Mouse (Mus musculus) urinary bladder, postnatal 4 days (tissue): Measurements from ENCODE around the gene Sh3bp2.

Experiments
- DNase-seq, 2 experiments: peaks; one replicate each; pipeline ENCODE4 v3.0.0; 2021 to 2022; ENCODE audit warnings: low spot score in 2 of 2

Sh3bp2 gene

GRCm38 (mm10) chr5:34526477-34526775, 788 bp downstream of the Sh3bp2 start:
- DNase-seq, result no peak

- no peak for DNase-seq
Measured at GRCm38 (mm10) chr5:34527352-34527751, 1.7 kb downstream of the Sh3bp2 start.

DNA sequence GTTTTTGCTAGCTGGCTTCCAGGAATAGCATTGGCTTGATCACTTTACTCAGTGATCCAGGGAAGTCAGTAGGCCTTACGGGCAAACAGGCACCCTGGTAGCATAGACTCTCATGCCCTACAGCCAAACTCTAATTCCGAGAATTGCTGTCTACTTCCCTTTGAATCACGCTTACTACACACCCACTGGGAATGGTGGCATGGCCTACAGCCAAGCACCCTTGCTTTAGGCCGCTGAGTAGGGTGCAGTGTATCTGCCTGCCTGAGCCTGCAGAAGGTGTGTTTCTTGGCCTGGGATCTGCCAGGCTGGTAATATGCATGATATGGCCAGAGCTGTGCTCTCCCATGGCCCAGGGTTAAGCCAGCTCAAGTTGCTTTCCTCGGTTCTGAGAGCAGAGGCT, 3.1 kb downstream of the Sh3bp2 start:
- DNase-seq, result no peak

DNA sequence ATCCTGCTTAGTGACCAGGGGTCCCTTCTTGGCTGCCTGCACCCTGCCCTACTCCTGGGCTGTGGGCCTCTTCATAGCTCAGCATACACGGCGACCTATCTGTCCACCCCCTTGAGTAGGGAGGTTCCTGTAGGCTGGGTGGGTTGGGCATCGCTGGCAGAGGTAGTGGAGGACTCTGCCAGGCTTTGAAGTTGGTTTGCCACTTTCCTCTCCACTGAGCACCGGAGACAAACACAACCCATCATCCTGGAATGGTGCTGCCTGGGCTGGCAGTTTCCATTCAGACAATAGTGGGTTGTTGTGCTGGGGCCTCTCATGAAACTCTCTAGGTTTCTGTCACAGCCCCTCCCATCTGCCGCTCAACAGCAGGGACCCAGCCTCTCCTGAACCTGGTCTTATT, 4.5 kb downstream of the Sh3bp2 start:
- DNase-seq, result no peak

- no peak for DNase-seq
Measured at GRCm38 (mm10) chr5:34530687-34531086, 5.0 kb downstream of the Sh3bp2 start.

DNA sequence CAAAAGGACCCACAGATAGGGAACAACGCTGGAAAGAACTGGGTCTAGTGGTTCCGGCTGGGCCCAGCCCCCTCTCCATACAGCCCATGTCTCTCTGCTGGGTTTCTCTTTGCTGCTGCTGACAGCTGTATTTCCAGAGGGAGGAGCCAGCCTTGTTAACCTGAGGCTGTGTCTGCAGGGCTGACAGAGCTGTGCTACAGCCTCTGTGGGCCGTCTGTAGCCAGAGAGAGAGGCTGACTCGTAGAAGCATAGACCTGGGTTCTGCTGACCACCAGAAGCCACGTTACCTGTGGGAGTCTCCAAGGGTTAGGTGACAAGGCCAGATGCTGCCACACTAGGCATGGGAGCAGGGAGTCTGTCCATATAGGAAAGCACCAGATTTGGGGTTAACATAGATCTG, 7.4 kb downstream of the Sh3bp2 start:
- DNase-seq, result no peak

DNA sequence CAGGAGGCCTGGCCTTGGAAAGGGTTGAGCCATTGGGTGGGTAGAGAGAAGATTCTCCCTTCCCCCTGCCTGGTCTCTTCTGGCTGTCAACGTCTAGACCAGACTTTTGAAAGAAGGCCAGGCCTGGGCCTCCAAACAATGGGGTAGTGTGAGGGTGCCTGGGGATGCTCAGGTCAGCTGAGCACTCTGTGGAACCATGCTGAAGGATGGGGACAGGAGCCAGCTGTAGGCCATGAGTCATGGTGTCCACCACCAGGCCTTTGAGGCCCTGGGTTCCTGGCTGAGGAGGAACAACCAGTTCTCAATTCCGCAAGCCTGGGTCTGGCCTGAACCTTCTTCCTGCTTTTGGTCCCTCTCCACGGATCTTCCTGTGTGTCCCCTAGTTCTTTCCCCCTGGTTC, 8.2 kb downstream of the Sh3bp2 start:
- DNase-seq, result no peak

GRCm38 (mm10) chr5:34534776-34535581, 9.3 kb downstream of the Sh3bp2 start:
- DNase-seq, result no peak

GRCm38 (mm10) chr5:34535831-34536230, 10.2 kb downstream of the Sh3bp2 start:
- no peak for DNase-seq

DNA sequence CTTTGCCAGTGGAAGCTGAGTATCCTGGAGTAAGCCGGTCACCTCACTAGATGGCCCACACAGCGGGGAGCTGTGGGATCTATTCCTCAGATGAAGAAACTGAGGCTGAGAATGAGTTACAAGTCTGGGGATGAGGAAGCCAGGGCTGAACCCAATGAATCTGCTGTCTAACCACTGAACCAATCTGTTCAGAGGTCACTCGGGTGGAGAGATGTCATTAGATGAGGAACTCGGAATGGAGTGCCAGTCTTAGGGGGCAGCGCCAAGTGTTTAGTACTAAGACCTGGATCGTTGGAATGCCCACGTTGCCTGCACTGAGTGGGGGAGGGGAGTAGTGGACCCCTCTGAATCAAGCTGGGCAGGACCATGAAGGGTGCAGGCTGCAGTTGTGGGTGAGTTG, 12.4 kb downstream of the Sh3bp2 start:
- DNase-seq, result no peak

- no peak for DNase-seq
Measured at GRCm38 (mm10) chr5:34538527-34538926, 12.9 kb downstream of the Sh3bp2 start.

DNA sequence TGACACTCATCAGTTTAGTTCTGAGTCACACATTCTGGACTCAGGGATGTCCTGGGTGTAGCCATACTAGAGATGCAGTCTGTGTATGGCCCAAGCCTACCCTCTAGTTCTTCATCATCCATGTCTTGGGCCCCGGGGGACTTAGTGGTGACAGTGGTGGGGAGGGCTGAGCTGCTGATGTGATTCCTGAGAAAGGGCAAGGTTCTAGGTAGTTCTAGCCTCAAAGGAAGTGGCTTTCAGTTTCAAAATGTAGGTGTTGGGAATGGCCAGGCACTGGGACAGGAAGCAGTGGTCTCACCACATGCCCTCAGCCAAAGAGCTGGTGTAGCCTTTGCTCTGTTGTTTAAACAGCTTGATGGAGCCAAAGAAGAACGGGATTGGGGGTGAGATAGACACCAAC, 13.5 kb downstream of the Sh3bp2 start:
- DNase-seq, result no peak

DNA sequence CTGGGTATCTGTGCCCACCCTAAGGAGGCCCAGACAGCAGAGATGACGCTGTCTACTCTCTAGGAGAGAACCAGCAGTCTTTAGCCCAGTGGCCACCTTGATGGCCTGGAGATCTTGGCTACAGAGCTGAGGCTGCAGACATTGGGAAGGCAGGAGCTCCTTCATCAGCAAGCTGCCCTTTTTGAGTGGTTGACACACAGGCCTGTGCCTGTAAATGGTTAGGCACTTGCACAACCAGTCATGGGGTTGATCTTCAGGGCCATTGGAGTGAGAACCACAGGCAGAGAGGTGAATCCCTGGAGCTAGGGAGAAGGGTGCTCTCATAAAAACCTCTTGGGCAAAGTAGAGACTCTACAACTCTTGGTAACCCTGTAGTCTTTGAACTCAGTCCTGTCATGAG, 16.5 kb downstream of the Sh3bp2 start:
- DNase-seq, result no peak

DNA sequence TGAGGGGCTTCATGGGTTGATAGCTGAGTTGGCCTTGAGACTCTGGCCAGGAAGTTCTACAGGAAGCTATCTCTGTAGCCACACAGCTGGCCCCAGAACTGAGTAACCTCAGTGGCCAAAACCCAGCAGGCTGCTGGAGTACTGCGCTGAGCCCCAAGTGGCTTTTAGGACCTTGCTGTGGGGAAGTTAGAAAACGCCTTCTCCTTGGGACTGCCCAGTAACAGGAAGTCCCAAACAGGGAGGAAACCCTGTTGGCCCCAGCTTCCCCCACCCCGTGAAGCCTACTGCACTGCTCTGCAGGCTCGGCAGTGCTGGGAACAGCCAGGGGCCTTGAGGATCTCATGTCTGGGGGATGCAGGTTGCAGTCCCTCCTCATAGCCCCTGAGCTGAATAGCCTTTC, 17.5 kb downstream of the Sh3bp2 start:
- no peak for DNase-seq

DNA sequence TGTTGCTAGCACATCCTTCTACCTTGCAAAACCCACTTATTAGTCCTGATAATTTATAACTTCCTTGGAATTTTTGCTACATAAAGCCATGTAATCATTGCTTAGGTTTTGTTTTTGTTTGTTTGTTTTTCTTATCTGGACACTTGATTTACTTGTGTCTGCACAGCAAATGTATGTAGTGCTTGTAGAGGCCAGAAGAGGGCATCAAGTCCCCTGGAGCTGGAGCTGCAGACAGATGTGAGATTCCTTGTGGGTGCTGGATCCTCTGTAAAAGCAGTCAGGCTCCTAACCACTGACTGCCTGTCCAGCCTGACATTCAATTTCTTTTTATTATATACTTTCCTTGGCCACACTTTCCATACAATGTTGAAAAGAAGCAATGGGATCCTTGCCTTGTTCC, 21.8 kb downstream of the Sh3bp2 start:
- no peak for DNase-seq

DNA sequence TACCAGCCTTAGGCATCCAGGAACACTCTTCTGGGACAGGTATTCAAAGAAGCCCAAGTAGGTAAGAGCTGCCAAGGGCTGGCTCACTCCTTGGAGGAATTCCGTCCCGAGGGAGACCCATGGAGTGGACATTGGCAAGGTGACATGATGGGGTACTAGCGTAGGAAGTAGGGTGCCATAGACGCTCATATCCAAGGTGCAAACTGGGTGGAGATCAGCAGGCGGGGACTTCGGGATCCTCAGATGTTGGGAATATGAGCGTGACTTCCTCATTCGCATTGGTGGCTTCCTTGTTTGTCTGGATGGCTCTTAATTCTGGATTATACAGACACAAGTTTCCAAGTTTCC, 23.5 kb downstream of the Sh3bp2 start:
- DNase-seq, result no peak

GRCm38 (mm10) chr5:34549483-34550221, 24.0 kb downstream of the Sh3bp2 start:
- DNase-seq, result no peak

DNA sequence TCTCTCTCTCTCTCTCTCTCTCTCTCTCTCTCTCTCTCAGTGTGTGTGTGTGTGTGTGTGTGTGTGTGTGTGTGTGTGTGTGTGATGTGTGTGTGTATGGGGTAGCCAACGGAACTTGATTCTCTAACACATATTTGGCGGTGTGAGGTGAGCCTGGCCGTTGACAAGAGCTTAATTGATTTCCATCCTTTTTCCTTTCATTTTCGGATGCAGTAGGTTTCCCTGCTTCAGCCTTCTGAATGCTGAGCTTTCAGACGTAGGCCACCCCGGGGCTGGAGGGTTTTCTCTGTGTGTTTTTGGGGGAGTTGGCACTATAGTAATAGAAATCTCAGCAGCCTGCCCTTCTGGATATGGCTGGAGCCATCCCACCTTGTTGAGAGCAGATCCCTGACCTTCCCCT, 24.6 kb downstream of the Sh3bp2 start:
- DNase-seq, result no peak

GRCm38 (mm10) chr5:34551821-34552220, 26.2 kb downstream of the Sh3bp2 start:
- DNase-seq, result no peak

GRCm38 (mm10) chr5:34563854-34564253, 38.2 kb downstream of the Sh3bp2 start:
- DNase-seq, result no peak

DNA sequence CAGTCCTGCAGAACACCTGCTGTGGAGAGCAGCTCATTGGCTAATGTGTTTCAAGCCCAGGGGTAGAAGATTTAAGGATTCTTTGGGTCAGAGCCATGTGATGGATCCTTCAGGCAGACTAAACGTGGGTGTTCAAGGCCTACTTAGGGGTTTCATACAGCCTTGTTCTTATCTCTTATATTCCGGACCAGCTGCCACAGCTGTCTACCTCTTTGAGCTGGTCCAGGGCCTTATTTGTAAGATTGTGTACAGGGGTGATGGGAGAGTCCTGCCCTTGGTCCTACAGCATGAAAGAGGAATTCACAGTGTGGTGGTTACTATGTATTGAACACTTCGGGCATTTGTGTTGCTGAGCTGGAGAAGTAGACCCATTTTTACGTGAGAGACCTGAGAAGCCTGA, 38.7 kb downstream of the Sh3bp2 start:
- DNase-seq, result no peak

DNA sequence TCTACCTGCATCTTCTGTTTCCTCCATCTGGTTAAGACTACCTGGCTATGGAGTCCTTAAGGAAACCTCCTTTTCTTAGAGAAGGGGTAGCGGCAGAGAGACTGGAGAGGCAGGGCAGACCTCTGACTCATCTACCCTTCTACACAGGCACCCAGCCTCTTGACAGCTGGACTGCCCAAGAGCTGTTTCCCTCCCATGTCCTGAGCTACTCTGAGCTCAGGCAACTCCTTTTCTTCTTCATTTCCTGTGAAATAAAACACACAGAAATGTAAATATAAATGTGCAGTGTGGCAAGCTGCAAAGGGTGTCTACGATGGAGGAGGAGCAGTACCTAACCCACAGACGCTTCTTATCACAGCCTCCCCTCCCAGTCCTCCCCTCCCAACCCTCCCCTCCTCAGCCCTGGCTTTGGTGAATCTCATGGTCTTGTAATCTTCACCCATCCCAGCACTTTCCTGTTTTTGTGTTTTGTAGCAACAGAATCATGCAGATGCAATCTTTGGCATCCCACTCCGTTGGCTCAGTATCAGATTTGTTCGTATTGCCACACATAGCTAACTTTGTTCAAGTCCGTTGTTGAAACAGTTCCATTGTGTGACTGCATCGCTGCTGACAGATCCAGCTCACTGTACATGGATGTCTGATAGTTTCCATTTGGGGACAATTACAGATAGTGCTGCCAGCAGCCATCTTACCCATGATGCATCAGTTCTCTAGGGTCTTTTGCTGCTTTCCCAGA, 40.1 kb downstream of the Sh3bp2 start:
- DNase-seq, result peak; percentile 56 to 71

DNA sequence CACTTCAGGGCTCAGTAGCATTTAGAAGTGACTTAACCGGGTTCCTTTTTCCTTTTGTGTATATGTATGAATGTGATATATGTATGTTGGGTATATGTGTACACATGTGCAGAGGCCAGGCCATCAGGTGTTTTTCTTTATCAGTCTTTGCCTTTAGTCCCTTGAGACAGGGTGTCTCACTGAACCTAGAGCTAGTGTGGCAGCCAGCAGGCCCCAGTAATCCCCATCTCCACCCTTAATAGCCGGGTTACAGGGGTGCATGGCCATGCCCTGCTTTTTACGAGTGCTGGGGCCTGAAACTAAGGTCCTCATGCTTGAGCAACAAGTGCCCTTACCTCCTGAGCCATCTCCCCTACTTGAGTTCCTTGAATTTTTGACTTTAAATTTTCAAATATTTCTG, 45.9 kb downstream of the Sh3bp2 start:
- no peak for DNase-seq
